Mouse (Mus musculus) cerebellum, postnatal 14 days (tissue): ENCODE results near the gene Prf1.

Experiments
- DNase-seq, 2 experiments: peaks; one replicate each; pipeline ENCODE4 v3.0.0; 2021; ENCODE audit warnings: mixed read lengths in 2 of 2

The Prf1 gene

GRCm38 (mm10) chr10:61341557-61341956 lies 43.9 kb downstream of the Prf1 start:
- DNase-seq = peak; percentile 89 to 92

- no peak for DNase-seq
Observed at GRCm38 (mm10) chr10:61342750-61343149, 45.1 kb downstream of the Prf1 start.

GRCm38 (mm10) chr10:61343950-61344349 lies 46.3 kb downstream of the Prf1 start:
- peak; percentile 72 to 86 for DNase-seq

- no peak for DNase-seq
Observed at GRCm38 (mm10) chr10:61345179-61345578, 47.5 kb downstream of the Prf1 start.

- no peak for DNase-seq
Observed at GRCm38 (mm10) chr10:61346374-61346773, 48.7 kb downstream of the Prf1 start.

- no peak for DNase-seq
Observed at GRCm38 (mm10) chr10:61351216-61351615, 53.6 kb downstream of the Prf1 start.
